Mouse (Mus musculus): Measurements from ENCODE around the gene Irs1.

Gene Irs1

GRCm38 (mm10) chr1:82289116-82289989, 1.9 kb downstream of the Irs1 start:
- DNase-seq (ENCODE audit: low spot score in 2 of 2): peak; percentile 29 to 59

- DNase-seq (ENCODE audit: low spot score in 2 of 2): no peak
Observed at GRCm38 (mm10) chr1:82288421-82288990, 2.7 kb downstream of the Irs1 start.

GRCm38 (mm10) chr1:82287776-82288325, 3.4 kb downstream of the Irs1 start:
- no peak for DNase-seq (ENCODE audit: low spot score in 2 of 2)

GRCm38 (mm10) chr1:82287052-82287775, 4.0 kb downstream of the Irs1 start:
- no peak for DNase-seq (ENCODE audit: low spot score in 2 of 2)

- no peak for DNase-seq (ENCODE audit: low spot score in 2 of 2)
Observed at GRCm38 (mm10) chr1:82286190-82287051, 4.8 kb downstream of the Irs1 start.

GRCm38 (mm10) chr1:82285461-82286189, 5.6 kb downstream of the Irs1 start:
- no peak for DNase-seq (ENCODE audit: low spot score in 2 of 2)

- no peak for DNase-seq (ENCODE audit: low spot score in 2 of 2)
Observed at GRCm38 (mm10) chr1:82284403-82284802, 6.8 kb downstream of the Irs1 start.

- DNase-seq (ENCODE audit: low spot score in 2 of 2): no peak
Observed at GRCm38 (mm10) chr1:82283901-82284301, 7.3 kb downstream of the Irs1 start.

GRCm38 (mm10) chr1:82282992-82283611, 8.1 kb downstream of the Irs1 start:
- DNase-seq (ENCODE audit: low spot score in 2 of 2): peak; percentile 88 to 90

GRCm38 (mm10) chr1:82281823-82282222, 9.4 kb downstream of the Irs1 start:
- no peak for DNase-seq (ENCODE audit: low spot score in 2 of 2)

GRCm38 (mm10) chr1:82279768-82280167, 11.4 kb downstream of the Irs1 start:
- DNase-seq (ENCODE audit: low spot score in 2 of 2): no peak

- DNase-seq (ENCODE audit: low spot score in 2 of 2): no peak
Observed at GRCm38 (mm10) chr1:82274361-82274760, 16.9 kb downstream of the Irs1 start.

GRCm38 (mm10) chr1:82273529-82273928, 17.7 kb downstream of the Irs1 start:
- DNase-seq (ENCODE audit: low spot score in 2 of 2): no peak

GRCm38 (mm10) chr1:82272231-82272630, 19.0 kb downstream of the Irs1 start:
- DNase-seq (ENCODE audit: low spot score in 2 of 2): no peak

- no peak for DNase-seq (ENCODE audit: low spot score in 2 of 2)
Observed at GRCm38 (mm10) chr1:82267547-82267946, 23.7 kb downstream of the Irs1 start.

GRCm38 (mm10) chr1:82262331-82262730, 28.9 kb downstream of the Irs1 start:
- no peak for DNase-seq (ENCODE audit: low spot score in 2 of 2)

GRCm38 (mm10) chr1:82261638-82262037, 29.6 kb downstream of the Irs1 start:
- no peak for DNase-seq (ENCODE audit: low spot score in 2 of 2)

- DNase-seq (ENCODE audit: low spot score in 2 of 2): no peak
Observed at GRCm38 (mm10) chr1:82261053-82261618, 30.1 kb downstream of the Irs1 start.

- no peak for DNase-seq (ENCODE audit: low spot score in 2 of 2)
Observed at GRCm38 (mm10) chr1:82260055-82260454, 31.2 kb downstream of the Irs1 start.

GRCm38 (mm10) chr1:82258331-82258730, 32.9 kb downstream of the Irs1 start:
- no peak for DNase-seq (ENCODE audit: low spot score in 2 of 2)

Measured in urinary bladder, postnatal 4 days (tissue).